Mouse (Mus musculus) stomach, postnatal 0 days (tissue): ENCODE results near the gene Ppp1r10.

Experiments
- CTCF ChIP-seq: IDR thresholded peaks from 2 replicates; pipeline ENCODE4 v1.5.1; 2016; ENCODE audit warnings: antibody characterized with exemption, low read depth, mild to moderate bottlenecking, moderate library complexity
- EP300 ChIP-seq: optimal IDR thresholded peaks from 2 replicates; pipeline ENCODE3; 2016; ENCODE audit warnings: antibody characterized with exemption

DNA sequence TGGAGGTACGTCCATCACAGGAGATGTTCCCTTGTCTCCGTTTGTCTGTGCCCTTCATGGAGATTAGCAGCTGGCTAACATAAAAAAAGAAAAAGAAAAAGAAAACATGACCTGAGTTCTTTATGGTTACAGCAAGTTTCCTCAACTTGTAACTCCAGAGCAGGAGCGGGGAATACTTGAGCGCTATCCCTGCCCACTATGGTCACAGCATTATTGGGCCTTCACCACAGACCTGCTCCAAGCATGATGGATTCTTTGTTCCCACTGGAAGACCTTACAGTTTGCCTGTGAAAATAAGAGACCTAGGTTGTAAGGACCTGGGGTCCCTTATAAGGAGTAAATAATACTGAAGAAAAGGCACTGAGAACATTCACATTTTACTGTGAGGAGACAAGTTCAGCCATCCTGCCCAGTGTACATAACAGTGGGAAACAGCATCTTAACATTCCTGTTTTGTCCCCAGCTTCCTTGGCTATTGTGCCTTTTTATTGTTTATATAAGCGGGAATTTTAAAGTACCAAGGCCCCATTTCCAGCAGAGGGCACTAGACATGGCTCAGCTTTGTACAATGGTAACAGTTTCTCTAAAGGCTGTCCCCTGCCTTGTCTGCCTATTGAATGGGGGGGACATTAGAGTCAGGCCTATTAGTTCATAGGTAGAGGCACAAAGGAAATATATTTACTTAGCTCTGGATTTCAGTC, 4.8 kb downstream of the Ppp1r10 start:
- TF ChIP-seq CTCF = peak; percentile 80
- no peak for TF ChIP-seq EP300
